Mouse (Mus musculus): ENCODE measurements at regions not wholly inside any gene's neighbourhood (a gene's known extent, or its start where the extent isn't known, plus 50 kb on each side); places are given as distances from the start of the nearest gene placed in this dataset.

GRCm38 (mm10) chr5:118867511-118867910 lies 307.0 kb downstream of the Med13l start:
- TF ChIP-seq CTCF (IDR thresholded peaks at IDR 0.05; ENCODE audit: low read depth) (no peak), EP300 (IDR thresholded peaks at IDR 0.05; ENCODE audit: low read depth) (no peak)
